Mouse (Mus musculus): ENCODE measurements around the gene Ehd2. TPM values are rescaled to one million over a fixed set of nuclear protein-coding genes. Genes with fewer than 3 reads are reported as not detected.

Gene Ehd2
- polyA plus RNA-seq, 1 experiment = 3.0 TPM

GRCm38 (mm10) chr7:15975451-15975850 lies 8.1 kb upstream of the Ehd2 start:
- Histone ChIP-seq H3K4me1 (ENCODE audit: control insufficient read depth, insufficient read depth, low read length) (peaks cover 22% of the 10 kb centered on the region), H3K36me3 (ENCODE audit: control insufficient read depth, insufficient read depth, low read length) (no peaks in the 10 kb centered on the region), H3K4me3 (ENCODE audit: control insufficient read depth, low read depth, low read length) (no peak overlapping the region), H3K27me3 (ENCODE audit: control insufficient read depth, insufficient read depth, low read length) (no peaks in the 10 kb centered on the region), H3K27ac (ENCODE audit: control insufficient read depth, insufficient read depth, low read depth, low read length) (no peak overlapping the region)
- TF ChIP-seq POLR2A (IDR thresholded peaks at IDR 0.05; ENCODE audit: control insufficient read depth, low read depth, low read length) = no peak
- TF ChIP-seq CTCF (IDR thresholded peaks at IDR 0.05; ENCODE audit: control insufficient read depth, insufficient read depth, insufficient replicate concordance, low read depth, low read length) = no peak

GRCm38 (mm10) chr7:15974712-15975111 lies 7.3 kb upstream of the Ehd2 start:
- peaks cover 22% of the 10 kb centered on the region for H3K4me1 ChIP-seq (ENCODE audit: control insufficient read depth, insufficient read depth, low read length)
- TF ChIP-seq CTCF (IDR thresholded peaks at IDR 0.05; ENCODE audit: control insufficient read depth, insufficient read depth, insufficient replicate concordance, low read depth, low read length) (peak; percentile 83; the same call in 1 of the 2 replicates), POLR2A (IDR thresholded peaks at IDR 0.05; ENCODE audit: control insufficient read depth, low read depth, low read length) (no peak)

GRCm38 (mm10) chr7:15972247-15972646 lies 4.9 kb upstream of the Ehd2 start:
- Histone ChIP-seq H3K27me3 (ENCODE audit: control insufficient read depth, insufficient read depth, low read length) (no peaks in the 10 kb centered on the region), H3K4me3 (ENCODE audit: control insufficient read depth, low read depth, low read length) (peak overlapping the region; percentile 25), H3K27ac (ENCODE audit: control insufficient read depth, insufficient read depth, low read depth, low read length) (no peak overlapping the region), H3K36me3 (ENCODE audit: control insufficient read depth, insufficient read depth, low read length) (no peaks in the 10 kb centered on the region), H3K4me1 (ENCODE audit: control insufficient read depth, insufficient read depth, low read length) (peaks cover 18% of the 10 kb centered on the region)
- no peak for TF ChIP-seq POLR2A (IDR thresholded peaks at IDR 0.05; ENCODE audit: control insufficient read depth, low read depth, low read length)
- no peak for TF ChIP-seq CTCF (IDR thresholded peaks at IDR 0.05; ENCODE audit: control insufficient read depth, insufficient read depth, insufficient replicate concordance, low read depth, low read length)

More at GRCm38 (mm10) chr7:15974712-15975111, 7.3 kb upstream of the Ehd2 start:
- H3K36me3 ChIP-seq (ENCODE audit: control insufficient read depth, insufficient read depth, low read length) = no peaks in the 10 kb centered on the region
- no peak overlapping the region for H3K27ac ChIP-seq (ENCODE audit: control insufficient read depth, insufficient read depth, low read depth, low read length)
- H3K4me3 ChIP-seq (ENCODE audit: control insufficient read depth, low read depth, low read length) = no peak overlapping the region
- H3K27me3 ChIP-seq (ENCODE audit: control insufficient read depth, insufficient read depth, low read length) = no peaks in the 10 kb centered on the region

GRCm38 (mm10) chr7:15969674-15970073 lies 2.3 kb upstream of the Ehd2 start:
- TF ChIP-seq CTCF (IDR thresholded peaks at IDR 0.05; ENCODE audit: control insufficient read depth, insufficient read depth, insufficient replicate concordance, low read depth, low read length) (no peak), POLR2A (IDR thresholded peaks at IDR 0.05; ENCODE audit: control insufficient read depth, low read depth, low read length) (no peak)
- H3K36me3 ChIP-seq (ENCODE audit: control insufficient read depth, insufficient read depth, low read length) = no peaks in the 10 kb centered on the region
- no peak overlapping the region for H3K27ac ChIP-seq (ENCODE audit: control insufficient read depth, insufficient read depth, low read depth, low read length)
- peaks cover 15% of the 10 kb centered on the region for H3K4me1 ChIP-seq (ENCODE audit: control insufficient read depth, insufficient read depth, low read length)
- no peaks in the 10 kb centered on the region for H3K27me3 ChIP-seq (ENCODE audit: control insufficient read depth, insufficient read depth, low read length)
- H3K4me3 ChIP-seq (ENCODE audit: control insufficient read depth, low read depth, low read length) = no peak overlapping the region

GRCm38 (mm10) chr7:15968322-15968721 lies 955 bp upstream of the Ehd2 start:
- TF ChIP-seq CTCF (IDR thresholded peaks at IDR 0.05; ENCODE audit: control insufficient read depth, insufficient read depth, insufficient replicate concordance, low read depth, low read length) = no peak
- TF ChIP-seq POLR2A (IDR thresholded peaks at IDR 0.05; ENCODE audit: control insufficient read depth, low read depth, low read length) = no peak
- H3K4me3 ChIP-seq (ENCODE audit: control insufficient read depth, low read depth, low read length) = no peak overlapping the region
- no peak overlapping the region for H3K27ac ChIP-seq (ENCODE audit: control insufficient read depth, insufficient read depth, low read depth, low read length)
- no peaks in the 10 kb centered on the region for H3K36me3 ChIP-seq (ENCODE audit: control insufficient read depth, insufficient read depth, low read length)
- H3K27me3 ChIP-seq (ENCODE audit: control insufficient read depth, insufficient read depth, low read length) = no peaks in the 10 kb centered on the region
- peaks cover 22% of the 10 kb centered on the region for H3K4me1 ChIP-seq (ENCODE audit: control insufficient read depth, insufficient read depth, low read length)

- no peak overlapping the region for H3K4me3 ChIP-seq (ENCODE audit: control insufficient read depth, low read depth, low read length)
- no peaks in the 10 kb centered on the region for H3K27me3 ChIP-seq (ENCODE audit: control insufficient read depth, insufficient read depth, low read length)
- no peak for TF ChIP-seq CTCF (IDR thresholded peaks at IDR 0.05; ENCODE audit: control insufficient read depth, insufficient read depth, insufficient replicate concordance, low read depth, low read length)
- no peak for TF ChIP-seq POLR2A (IDR thresholded peaks at IDR 0.05; ENCODE audit: control insufficient read depth, low read depth, low read length)
- no peak overlapping the region for H3K27ac ChIP-seq (ENCODE audit: control insufficient read depth, insufficient read depth, low read depth, low read length)
- peaks cover 15% of the 10 kb centered on the region for H3K4me1 ChIP-seq (ENCODE audit: control insufficient read depth, insufficient read depth, low read length)
- no peaks in the 10 kb centered on the region for H3K36me3 ChIP-seq (ENCODE audit: control insufficient read depth, insufficient read depth, low read length)
Measured at GRCm38 (mm10) chr7:15966489-15966888, 878 bp downstream of the Ehd2 start.

GRCm38 (mm10) chr7:15963798-15964652 lies 3.3 kb downstream of the Ehd2 start:
- TF ChIP-seq POLR2A (IDR thresholded peaks at IDR 0.05; ENCODE audit: control insufficient read depth, low read depth, low read length) (no peak), CTCF (IDR thresholded peaks at IDR 0.05; ENCODE audit: control insufficient read depth, insufficient read depth, insufficient replicate concordance, low read depth, low read length) (no peak)
- no peaks in the 10 kb centered on the region for H3K27me3 ChIP-seq (ENCODE audit: control insufficient read depth, insufficient read depth, low read length)
- H3K36me3 ChIP-seq (ENCODE audit: control insufficient read depth, insufficient read depth, low read length) = no peaks in the 10 kb centered on the region
- no peak overlapping the region for H3K27ac ChIP-seq (ENCODE audit: control insufficient read depth, insufficient read depth, low read depth, low read length)
- peaks cover 15% of the 10 kb centered on the region for H3K4me1 ChIP-seq (ENCODE audit: control insufficient read depth, insufficient read depth, low read length)
- no peak overlapping the region; the same call in 1 of the 2 replicates for H3K4me3 ChIP-seq (ENCODE audit: control insufficient read depth, low read depth, low read length)

Data from testis, adult 2 months (tissue).